Mouse (Mus musculus): Measurements from ENCODE around the gene Oas1h.

The Oas1h gene

GRCm38 (mm10) chr5:120887413-120887812, 26.2 kb downstream of the Oas1h start, which contains the start of gene Oas1g:
TSS of gene Oas1g (minus strand) at chr5:120887613.
- 45% methylated on average over 6 of the region's 9 CpGs for WGBS

DNA sequence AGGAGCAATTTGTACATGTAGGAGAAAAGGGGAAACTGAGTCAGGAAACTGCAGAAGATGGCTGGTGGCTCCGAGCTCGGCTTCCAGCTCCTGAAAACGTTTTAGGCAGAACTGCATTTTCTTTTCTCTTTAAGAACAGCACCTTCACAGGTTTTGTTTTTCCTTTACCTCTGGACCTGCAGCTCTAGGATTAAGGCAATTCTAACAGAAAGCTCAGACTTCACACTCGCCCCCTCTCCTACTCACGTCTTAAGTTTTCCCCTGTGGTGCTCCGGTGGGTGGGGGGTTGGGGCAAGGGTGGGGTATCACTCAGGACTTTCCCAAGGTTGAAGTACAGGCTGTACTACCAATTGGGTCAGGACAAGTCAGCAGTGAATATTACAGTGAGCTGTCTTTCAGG, 26.6 kb downstream of the Oas1h start:
- 56% methylated on average over 6 of the region's 6 CpGs for WGBS

- WGBS: 43% methylated on average over 4 of the region's 4 CpGs
These were observed 27.1 kb downstream of the Oas1h start for GRCm38 (mm10) chr5:120888294-120888815.

- 93% methylated on average over 2 of the region's 2 CpGs for WGBS
These were observed 28.8 kb downstream of the Oas1h start for GRCm38 (mm10) chr5:120890026-120890425.

GRCm38 (mm10) chr5:120890991-120891390, 29.8 kb downstream of the Oas1h start:
- WGBS: 51% methylated on average over 3 of the region's 3 CpGs

DNA sequence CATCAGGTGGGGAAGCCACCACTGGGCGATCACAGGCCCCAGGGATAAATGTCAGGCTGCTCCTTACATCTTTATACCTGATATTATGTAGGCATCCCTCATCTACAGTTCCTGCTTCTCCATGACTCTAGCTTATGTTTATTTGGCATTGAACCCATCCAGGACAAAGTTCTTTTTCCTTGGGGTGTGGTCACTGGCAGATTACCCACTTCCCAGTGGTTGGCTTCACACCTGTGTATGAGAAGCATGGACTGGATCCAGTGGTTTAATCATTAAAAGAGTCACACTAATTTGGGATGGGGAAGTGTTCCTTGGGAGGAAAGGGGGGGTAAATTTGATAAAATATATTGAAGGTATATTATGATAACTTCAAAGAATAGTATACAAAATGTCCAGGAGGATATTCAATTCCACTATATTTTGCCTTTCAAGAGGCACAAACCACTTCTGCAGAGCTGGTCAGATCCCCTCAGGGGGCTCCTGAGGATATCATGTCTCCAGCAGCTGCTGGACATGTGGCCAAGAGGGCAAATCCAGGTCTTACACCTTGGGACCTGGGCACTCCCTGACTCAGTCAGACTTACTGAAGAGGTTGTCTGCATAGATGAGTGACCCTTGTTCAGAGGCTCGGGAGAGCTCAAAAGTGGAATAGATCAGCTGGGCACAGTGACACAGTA, 30.5 kb downstream of the Oas1h start:
- 90% methylated on average over 2 of the region's 2 CpGs for WGBS

- WGBS: 83% methylated on average over 2 of the region's 2 CpGs
These were observed 31.0 kb downstream of the Oas1h start for GRCm38 (mm10) chr5:120892243-120892660.

DNA sequence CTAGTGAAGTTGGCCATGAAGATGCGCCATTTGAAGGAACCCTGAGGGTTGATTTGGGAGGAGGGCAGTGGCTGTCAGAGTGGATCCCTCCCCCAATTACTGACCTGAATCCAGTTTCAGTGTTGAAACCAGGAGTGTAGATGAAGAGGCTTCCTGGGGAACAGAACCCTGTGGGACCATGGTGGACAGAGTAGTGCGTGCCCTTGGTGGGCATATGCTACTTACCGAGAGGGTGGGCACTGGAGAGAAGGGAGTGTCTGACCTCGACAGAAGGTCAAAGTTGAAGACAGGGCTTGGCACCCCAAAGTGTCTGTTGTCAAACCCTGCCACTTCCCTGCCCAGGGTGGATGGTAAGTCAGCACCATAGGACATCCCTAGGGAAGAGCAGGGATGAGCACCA, 32.6 kb downstream of the Oas1h start:
- WGBS: 96% methylated on average over 4 of the region's 4 CpGs

- WGBS: 86% methylated on average over 2 of the region's 2 CpGs
These were observed 33.5 kb downstream of the Oas1h start for GRCm38 (mm10) chr5:120894692-120895091.

- 86% methylated on average over 11 of the region's 11 CpGs for WGBS
These were observed 34.1 kb downstream of the Oas1h start for GRCm38 (mm10) chr5:120895231-120895900.

DNA sequence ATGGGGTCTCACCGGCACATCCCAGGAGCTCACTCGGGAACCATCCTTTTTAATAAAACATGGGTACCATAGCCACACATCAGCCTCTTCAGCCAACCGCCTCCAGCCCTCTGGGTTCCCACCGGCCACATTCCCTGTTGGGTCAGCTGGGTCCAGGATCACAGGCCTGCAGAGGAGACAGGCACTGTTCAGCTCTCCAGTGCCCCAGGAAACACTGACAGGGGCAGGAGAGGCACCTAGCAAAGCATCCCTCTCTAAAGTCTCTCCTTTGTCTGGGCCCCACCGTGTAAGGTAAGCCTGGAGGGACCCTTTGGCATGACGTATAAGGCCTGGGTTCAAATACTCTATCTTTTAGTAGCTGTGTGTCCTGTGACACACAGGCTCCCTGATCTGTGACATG, 37.1 kb downstream of the Oas1h start:
- 92% methylated on average over 6 of the region's 6 CpGs for WGBS

GRCm38 (mm10) chr5:120900666-120901065, 39.4 kb downstream of the Oas1h start:
- WGBS: 38% methylated on average over 1 of the region's 1 CpGs

GRCm38 (mm10) chr5:120902056-120902455, 40.8 kb downstream of the Oas1h start:
- 92% methylated on average over 5 of the region's 5 CpGs for WGBS

- 49% methylated on average over 8 of the region's 12 CpGs for WGBS
These were observed 45.8 kb downstream of the Oas1h start, which contains the start of gene Oas1a for GRCm38 (mm10) chr5:120906791-120907733. TSS of gene Oas1a (minus strand) at chr5:120907521.

- WGBS: 74% methylated on average over 7 of the region's 7 CpGs
These were observed 47.1 kb downstream of the Oas1h start for GRCm38 (mm10) chr5:120908196-120908920.

- WGBS: 59% methylated on average over 8 of the region's 8 CpGs
These were observed 53.0 kb downstream of the Oas1h start, which contains the start of gene Oas1d for GRCm38 (mm10) chr5:120914204-120914603. TSS of gene Oas1d (plus strand) at chr5:120914536.

DNA sequence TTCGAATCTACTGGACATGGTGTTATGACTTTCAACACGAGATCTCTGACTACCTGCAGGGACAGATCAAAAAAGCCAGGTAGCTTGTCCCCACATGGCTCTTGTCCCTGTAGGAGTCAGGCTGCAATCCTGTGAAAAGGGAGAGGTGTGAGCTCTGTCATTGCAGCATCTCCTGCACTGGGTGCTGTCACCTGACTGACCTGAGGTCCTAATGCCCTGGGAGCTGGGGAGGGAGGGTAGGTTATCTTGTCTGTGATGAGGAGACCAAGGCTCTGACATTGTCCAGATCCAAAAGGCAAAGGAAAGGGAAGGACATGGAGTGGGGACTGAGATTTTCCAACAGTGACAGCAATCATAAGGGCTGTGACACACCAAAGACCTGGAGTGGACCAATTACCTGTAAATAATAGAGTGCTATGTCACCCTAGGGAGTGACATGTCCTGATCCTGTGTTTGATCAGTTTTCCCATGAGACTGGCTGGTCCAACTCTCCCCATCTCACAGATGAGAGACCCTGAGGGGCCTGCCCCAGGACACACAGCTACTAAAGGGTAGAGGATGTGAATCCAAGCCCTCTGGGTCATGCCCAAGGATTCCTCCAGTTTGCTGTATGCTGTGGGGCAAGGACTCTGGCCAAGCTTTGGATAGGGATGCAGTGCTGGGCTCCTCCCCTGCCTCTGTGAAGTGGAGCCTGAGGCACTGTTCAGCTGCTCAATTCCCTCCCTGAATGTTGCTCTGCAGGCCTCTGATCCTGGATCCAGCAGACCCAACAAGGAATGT, 58.1 kb downstream of the Oas1h start:
- 72% methylated on average over 2 of the region's 2 CpGs for WGBS

GRCm38 (mm10) chr5:120920296-120920695, 59.1 kb downstream of the Oas1h start:
- 82% methylated on average over 3 of the region's 3 CpGs for WGBS

Data from cerebral cortex, adult 2 months (tissue).